Mouse (Mus musculus) mature B cell (primary cell): Measurements from ENCODE around the gene Phldb2.

Experiments used
- in situ Hi-C: fragments of 300-500 bp; cut with MboI; formaldehyde crosslinking; loops from 2 replicates; pipeline ENCODE4 v1.14.3; 2019

Gene Phldb2

DNA sequence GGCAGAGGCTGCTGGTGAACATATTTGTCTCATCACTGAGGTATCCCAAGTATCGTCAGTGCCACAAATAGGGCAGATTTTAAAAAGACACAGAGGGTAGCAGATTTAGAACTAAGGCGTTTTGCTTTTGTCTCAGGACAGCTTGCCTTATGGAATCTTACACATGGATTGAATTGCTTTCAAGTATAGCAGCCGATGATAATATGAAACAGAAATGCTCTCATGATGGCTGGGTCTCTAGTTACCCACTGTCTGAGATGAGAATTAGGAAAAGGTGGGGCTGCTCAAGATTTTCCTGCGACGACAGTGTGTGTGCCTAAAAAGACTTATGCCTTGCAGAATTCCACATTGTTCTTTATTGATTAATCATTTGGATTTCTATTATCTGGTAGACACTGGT, 58.4 kb downstream of the Phldb2 start:
- in situ Hi-C loops: no loop called here

- in situ Hi-C loops: no loop called here
Observed at GRCm38 (mm10) chr16:45893796-45894195, 59.6 kb downstream of the Phldb2 start.

- in situ Hi-C loops: no loop called here
Observed at GRCm38 (mm10) chr16:45892928-45893327, 60.5 kb downstream of the Phldb2 start.

- in situ Hi-C loops: no loop called here
Observed at GRCm38 (mm10) chr16:45890471-45891200, 62.8 kb downstream of the Phldb2 start.

DNA sequence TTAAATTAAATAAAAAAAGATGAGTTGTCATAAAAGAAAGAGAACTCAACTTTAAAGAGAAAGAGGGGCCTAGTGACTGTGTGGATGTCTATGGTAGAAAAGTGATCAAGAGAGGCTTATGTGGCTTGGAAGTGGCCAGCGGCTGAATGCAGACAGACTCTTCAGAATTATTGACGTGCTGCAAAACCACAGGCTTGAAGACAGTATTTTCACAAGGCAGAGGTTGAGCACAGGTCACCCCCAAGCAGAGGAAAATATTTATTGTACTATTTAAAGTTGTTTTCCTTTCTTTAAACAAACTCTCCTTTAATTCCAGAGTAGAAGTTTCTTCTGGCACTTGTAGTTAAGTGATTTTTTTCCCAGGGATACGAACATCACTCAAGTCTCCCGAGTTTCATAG, 63.8 kb downstream of the Phldb2 start:
- in situ Hi-C loops: no loop called here

- in situ Hi-C loops: no loop called here
Observed at GRCm38 (mm10) chr16:45886599-45886998, 66.8 kb downstream of the Phldb2 start.

GRCm38 (mm10) chr16:45884194-45884593, 69.2 kb downstream of the Phldb2 start:
- in situ Hi-C loops: no loop called here

- in situ Hi-C loops: no loop called here
Observed at GRCm38 (mm10) chr16:45881177-45881832, 72.1 kb downstream of the Phldb2 start.

DNA sequence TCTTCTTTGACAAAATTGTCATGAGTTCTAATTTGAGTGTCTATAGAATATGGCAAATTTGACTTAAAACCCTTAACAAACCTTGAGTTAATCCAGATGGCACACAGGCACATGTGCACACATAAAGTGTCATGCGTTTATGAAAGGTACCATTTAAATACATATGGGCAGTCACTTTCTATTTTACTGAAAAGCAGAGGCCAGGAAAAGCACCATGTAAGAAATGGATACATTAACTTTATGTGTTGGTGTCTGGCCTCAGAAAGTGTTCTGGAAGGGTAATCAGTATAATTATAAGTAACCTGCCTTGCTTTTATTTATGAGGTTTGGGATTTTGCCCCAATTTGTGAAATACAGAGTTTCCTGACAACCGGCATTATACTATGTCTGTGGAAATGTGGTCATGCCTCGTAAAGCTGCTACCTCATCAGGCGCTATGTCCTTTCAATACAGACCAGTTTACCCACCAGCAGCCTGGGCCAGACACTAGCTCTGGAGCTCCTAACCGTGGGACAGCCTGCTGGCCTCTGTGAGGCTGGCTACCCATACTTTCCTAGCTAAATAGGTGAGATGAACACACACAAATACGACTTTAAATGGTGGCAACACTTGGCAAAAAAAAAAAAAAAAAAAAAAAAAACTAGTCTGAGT, 73.2 kb downstream of the Phldb2 start:
- in situ Hi-C loops: no loop called here

GRCm38 (mm10) chr16:45877739-45878138, 75.7 kb downstream of the Phldb2 start:
- in situ Hi-C loops: no loop called here

DNA sequence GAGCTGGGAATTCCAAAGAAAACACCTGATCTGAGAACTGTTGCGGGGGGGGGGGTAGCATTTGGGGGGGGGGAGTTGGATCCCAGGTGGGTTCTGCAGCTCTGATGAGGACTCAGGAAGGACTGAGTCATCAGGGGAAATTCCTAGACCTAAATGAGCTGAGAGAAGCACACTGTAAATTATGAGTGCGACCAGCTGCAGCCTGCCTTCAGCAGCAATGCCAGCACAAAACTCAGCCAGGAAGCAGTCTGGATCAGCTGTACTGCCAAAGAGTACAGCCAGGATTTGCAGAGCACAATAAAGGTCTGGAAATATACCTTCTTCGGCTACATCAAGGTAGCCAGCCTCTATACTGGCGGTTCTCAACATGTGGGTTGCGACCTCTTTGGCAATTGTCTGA, 76.2 kb downstream of the Phldb2 start:
- in situ Hi-C loops: no loop called here

DNA sequence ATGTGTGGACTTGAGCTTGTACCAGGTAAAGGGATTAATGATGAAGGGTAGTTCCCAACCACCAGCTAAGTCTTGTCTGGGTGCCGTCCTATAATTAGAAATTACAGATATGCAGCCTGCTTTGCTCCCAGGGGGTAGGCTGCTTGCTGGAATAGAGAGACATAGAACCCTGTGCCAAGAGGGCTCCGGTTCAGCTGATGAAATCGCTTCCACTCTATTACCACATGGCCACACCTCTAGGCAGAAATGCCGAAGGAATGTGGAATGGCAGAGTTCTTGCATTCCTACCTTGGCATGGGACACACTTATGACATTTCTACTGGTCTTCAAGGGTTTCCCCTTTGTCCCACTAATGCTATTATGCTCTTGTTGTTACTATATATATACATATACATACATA, 80.0 kb downstream of the Phldb2 start:
- in situ Hi-C loops: no loop called here

- in situ Hi-C loops: no loop called here
Observed at GRCm38 (mm10) chr16:45871286-45871976, 82.0 kb downstream of the Phldb2 start.

GRCm38 (mm10) chr16:45870651-45871050, 82.7 kb downstream of the Phldb2 start:
- in situ Hi-C loops: no loop called here

DNA sequence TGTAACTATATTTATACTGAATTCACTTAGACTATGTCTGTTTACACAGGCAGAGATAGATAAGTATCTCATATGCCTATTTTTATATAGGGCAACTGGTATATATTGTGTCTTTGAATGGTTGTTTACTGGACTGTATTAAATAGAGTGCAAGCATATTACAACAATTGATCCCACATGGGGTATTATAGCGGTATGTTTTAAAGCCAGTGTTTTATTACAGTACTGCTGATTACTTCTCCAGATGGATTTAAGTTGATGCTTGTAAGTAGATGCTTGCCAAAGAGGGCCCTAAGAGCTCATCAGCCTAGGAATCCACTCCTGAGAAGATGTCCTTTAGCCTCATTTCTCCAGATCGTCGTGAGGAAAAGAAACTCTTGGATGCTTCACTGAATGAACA, 84.4 kb downstream of the Phldb2 start:
- in situ Hi-C loops: no loop called here

DNA sequence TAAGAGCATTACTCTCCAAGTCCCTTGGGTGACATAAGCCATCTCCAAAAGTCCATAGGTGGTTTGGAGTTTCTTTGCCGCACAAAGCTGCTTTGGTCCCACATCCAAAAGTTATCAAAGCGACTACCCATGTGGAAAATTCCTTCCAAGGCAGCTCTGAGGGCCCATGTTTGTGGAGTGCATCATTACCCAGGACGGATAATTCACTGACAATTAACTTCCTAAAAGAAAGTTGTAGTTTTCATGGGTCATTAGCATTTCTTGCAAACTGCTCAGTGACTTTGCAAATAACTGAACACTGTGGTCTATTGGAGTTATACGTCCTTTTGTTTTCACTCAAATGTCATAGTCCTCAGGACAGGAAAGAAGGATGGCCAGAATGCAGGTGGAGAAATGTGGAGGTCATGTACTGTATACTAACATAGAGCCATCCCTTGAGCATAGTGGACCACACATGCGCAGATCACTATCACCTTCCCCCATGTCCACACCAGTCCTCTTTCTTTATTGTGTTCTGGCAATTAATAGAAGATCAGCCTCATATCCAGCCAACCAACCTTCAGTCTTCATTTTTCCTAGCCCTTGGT, 96.0 kb downstream of the Phldb2 start:
- in situ Hi-C loops: no loop called here

GRCm38 (mm10) chr16:45854499-45854898, 98.9 kb downstream of the Phldb2 start:
- in situ Hi-C loops: no loop called here

- in situ Hi-C loops: no loop called here
Observed at GRCm38 (mm10) chr16:45849045-45849444, 104.4 kb downstream of the Phldb2 start.

GRCm38 (mm10) chr16:45844875-45845274, 108.5 kb downstream of the Phldb2 start:
- in situ Hi-C loops: no loop called here

DNA sequence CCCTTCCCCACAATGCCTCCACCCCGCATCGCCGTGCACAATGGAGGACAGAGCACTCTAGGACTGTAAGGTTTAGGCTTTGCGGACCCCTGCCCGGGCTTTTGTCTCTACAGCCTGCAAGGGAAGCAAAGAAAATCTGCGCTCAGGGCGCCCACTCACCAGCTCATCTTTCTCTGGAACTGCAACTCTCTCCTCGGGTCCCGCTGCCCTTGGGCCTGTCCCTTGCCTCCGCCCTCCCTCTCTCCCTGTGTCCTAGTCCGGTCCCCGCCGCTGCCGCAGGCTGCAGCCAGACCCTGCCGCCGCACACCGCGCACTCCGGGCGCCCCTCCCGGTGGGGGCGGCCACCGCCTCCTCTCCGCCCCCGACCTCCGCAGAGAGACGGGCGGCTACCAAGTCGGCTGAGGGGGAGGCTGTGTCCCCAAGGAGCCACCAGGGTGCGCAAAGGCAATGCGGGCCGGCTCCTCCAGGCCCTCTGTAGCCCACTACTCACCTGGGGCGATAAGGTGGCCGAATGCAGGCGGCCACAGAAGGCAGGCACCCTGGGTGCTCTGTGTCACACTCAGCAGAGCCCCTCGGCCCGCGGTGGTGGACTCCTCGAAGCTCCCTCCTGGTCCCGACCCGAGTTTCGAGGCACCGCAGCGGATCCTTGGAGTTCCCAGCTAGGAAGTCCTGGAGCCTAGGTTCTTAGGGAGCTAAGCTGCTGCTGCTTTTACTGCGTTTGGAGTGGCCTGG, 109.2 kb downstream of the Phldb2 start:
- in situ Hi-C loops: no loop called here

DNA sequence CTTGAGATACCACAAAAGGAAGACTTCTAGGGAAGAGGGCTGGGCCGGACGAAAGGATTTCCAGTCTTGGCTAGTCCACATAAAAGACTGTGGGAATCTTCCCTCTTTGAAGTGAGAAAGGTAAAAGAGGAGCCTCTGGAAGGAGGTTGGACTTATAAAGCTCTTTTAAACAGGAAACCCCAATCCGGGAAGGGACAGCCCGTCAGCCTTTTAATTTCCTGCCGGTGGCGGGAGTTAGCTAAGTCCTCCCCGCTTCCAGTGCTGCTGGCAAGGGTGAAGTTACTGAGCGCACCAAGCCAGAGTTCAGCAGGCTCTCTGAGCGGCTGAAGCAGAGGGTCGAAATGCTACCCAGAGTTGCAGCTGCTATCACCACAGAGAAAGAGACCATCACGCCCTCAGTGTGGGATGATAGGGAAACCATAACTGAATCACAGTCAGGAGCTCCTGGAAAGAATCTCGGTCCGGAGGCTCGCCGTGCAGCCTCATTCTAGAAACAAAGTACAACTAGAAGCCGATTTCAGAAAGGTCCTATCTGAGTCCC, 110.0 kb downstream of the Phldb2 start:
- in situ Hi-C loops: no loop called here
